13 mouse cellular contexts compared by ENCODE assay signal in the genomic region with DNA sequence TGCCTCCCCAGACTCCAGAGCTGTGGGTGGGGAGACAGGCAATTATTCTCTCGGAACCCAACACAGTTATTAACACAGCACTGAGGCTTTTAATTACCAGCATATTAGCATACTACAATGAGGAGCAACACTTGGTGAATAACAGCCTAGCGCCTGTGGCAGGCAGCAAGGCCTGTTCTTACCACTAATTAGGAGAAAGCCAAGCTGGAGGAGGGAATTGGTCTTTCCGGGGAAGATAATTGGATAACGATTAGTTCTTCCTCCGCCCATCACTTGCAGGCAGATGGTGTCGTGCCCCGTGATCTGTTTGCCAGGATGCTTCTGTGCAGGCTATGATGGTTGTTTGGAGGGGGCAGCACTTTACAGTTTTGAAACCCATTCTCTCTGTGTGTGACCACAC.
DNase-seq lines count a peak whose midpoint lies in the region; ATAC-seq and TF ChIP-seq lines count a peak whose summit lies in the region.
"Had no signal": no experiment of that assay in that cellular context is flagged by ENCODE, and none has a peak within 500 bp of the region (broad histone marks: within the 10 kb centered on the region; RNA-seq: fewer than 3 reads in every experiment).

No protein-coding gene starts in this region.

- DNase-seq in layer of hippocampus, adult 11-12 months (ENCODE audit: low spot score), result peak; percentile 60
- no peak for DNase-seq in layer of hippocampus, postnatal 25 days (ENCODE audit: extremely low spot score in 1 of 2, low spot score in 1 of 2)
- DNase-seq in forebrain, postnatal 0 days, result peak; percentile 79
- DNase-seq in layer of hippocampus, postnatal 10 days (ENCODE audit: low spot score in 2 of 2), result peak; percentile 53 to 56
- peak; percentile 38 for DNase-seq in retina, postnatal 7 days (ENCODE audit: low read depth, low spot score)
- DNase-seq in heart, adult 18-20 months, result no peak
- DNase-seq in cerebellum, adult 9-11 months, result no peak
- DNase-seq: adrenal gland, adult 8-10 months; cerebellum, adult 2 months; thymus, postnatal 4 days had no signal

- H3K4me1 ChIP-seq in forebrain, postnatal 0 days (ENCODE audit: insufficient read depth), result peaks cover 17% of the 10 kb centered on the region
- H3K4me1 ChIP-seq: megakaryocyte, embryonic 14.5 days had no signal

- H3K4me3 ChIP-seq in forebrain, postnatal 0 days (ENCODE audit: low read depth, low read length), result no peak overlapping the region
- H3K4me3 ChIP-seq: megakaryocyte, embryonic 14.5 days had no signal

- H3K27ac ChIP-seq in forebrain, postnatal 0 days (ENCODE audit: low read depth, low read length), result peak overlapping the region; percentile 78
- H3K27ac ChIP-seq: liver, embryonic 14.5 days had no signal

- ATAC-seq in forebrain, postnatal 0 days, result peak; percentile 96
- ATAC-seq in inflammation-experienced regulatory T-cells, adult 6 months, result no peak

- WGBS in forebrain, postnatal 0 days, result 9% methylated on average over 7 of the region's 7 CpGs

- peak; percentile 13; the same call in 1 of the 2 replicates for TF ChIP-seq CTCF in forebrain, postnatal 0 days (IDR thresholded peaks at IDR 0.05; ENCODE audit: low read depth)

- no peaks in the 10 kb centered on the region for H3K36me3 ChIP-seq in forebrain, postnatal 0 days (ENCODE audit: insufficient read depth)

- H3K27me3 ChIP-seq in forebrain, postnatal 0 days (ENCODE audit: insufficient read depth, low read length), result no peaks in the 10 kb centered on the region

- no peaks in the 10 kb centered on the region for H3K9me3 ChIP-seq in forebrain, postnatal 0 days (ENCODE audit: low read length)

- H3K4me2 ChIP-seq in forebrain, postnatal 0 days (ENCODE audit: low read depth), result no peak overlapping the region

- no peak overlapping the region for H3K9ac ChIP-seq in forebrain, postnatal 0 days
- H3K9ac ChIP-seq: liver, embryonic 14.5 days had no signal

Comparison
In these comparisons a context has a peak if more than half of its experiments do, and no peak if none do; other contexts are left out.
1. DNase-seq: peak in layer of hippocampus, adult 11-12 months (single experiment), forebrain, postnatal 0 days (single experiment), layer of hippocampus, postnatal 10 days (2 of 2) and retina, postnatal 7 days (single experiment); none in layer of hippocampus, postnatal 25 days (0 of 2), heart, adult 18-20 months (0 of 2) and cerebellum, adult 9-11 months (single experiment).